Mouse (Mus musculus) large intestine, adult 2 months (tissue): ENCODE data around the gene Ctf2. TPM values are rescaled to one million over a fixed set of nuclear protein-coding genes. Genes with fewer than 3 reads are reported as not detected.
"Not testable (repeated sequence)": the region's sequence is repeated elsewhere in the genome, so short reads cannot be mapped to it uniquely, and the experiment has no call there.

Experiments used
- DNase-seq: peaks from one replicate; pipeline ENCODE4 v3.0.0-alpha.2; 2012; ENCODE audit warnings: low read depth, low spot score
- WGBS: fragments of 180-500 bp; shearing (Covaris S2); methylation state at CpG from one replicate; pipeline ENCODE4 v1.1.7; 2018; 5-methylcytosine and 5-hydroxymethylcytosine counted together
- polyA plus RNA-seq: library from polyadenylated mRNA; depleted of rRNA; stranded (reverse); fragments of >200 nt; gene quantifications from 2 replicates; pipeline ENCODE4 v1.2.3, GENCODE M21; 2012; rRNA removed

Ctf2 gene
- polyA plus RNA-seq: not detected in 2 replicates

GRCm38 (mm10) chr7:127732066-127732465 is at the start of gene Ctf2:
TSS of gene Ctf2 (minus strand) at chr7:127732166.
- not testable (repeated sequence) for DNase-seq
- WGBS: no CpG with 5 or more reads among the region's 5 CpGs

DNA sequence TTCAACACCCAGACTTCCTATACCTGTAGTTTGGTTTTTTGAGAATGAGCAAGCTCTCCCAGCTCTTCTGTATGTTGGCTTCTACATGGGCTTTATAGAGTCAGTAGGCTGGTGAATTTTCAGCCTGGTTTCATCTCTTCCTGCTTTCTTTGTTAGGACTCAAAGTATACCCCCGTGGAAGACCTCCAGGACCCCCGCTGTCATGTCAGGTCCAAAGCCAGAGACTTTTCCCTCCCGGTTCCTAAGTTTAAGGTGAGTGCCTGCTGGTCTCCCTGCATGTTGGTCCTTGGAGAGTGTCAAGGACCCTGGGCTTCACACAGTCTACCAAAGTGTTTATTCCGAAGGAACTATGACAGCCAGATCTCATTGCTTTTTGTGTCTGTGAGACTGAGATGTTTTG is 46.4 kb upstream of the Ctf2 start:
- WGBS: 71% methylated on average over 4 of the region's 4 CpGs
- DNase-seq: no peak

DNA sequence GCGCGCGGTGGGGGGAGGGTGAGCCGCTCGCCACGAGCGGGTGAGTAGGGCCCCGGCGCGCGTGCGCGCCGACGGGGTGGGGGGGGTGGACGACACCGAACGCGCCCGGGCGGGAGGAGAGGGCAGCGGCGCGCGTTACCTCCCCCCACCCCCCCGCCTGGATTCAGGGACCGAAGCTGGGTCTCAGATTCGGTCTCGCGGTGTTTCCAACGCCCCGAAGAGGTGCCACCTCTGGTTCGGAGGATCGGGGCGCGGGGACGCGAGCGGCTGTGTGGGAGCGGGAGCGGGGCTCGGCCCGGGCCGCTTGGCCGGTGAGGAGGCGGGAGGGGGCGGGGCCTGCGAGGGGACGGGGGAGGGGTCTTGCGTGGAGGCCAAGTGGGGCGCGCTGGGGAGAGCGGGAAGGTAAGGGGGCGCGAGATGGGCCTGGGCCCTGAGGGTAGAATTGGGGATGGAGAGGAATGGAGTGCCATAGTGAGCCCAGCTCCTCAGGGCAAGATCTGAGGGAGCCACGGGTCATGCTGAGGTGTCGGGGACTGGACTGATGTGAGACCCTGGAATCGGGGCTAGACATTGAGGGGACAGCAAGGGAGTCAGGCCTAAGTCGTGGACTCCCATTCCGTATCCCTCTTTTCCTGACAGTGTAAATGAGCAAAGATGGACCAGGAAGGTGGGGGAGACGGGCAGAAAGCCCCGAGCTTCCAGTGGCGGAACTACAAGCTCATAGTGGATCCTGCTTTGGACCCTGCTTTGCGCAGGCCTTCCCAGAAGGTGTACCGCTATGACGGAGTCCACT is 45.7 kb upstream of the Ctf2 start:
- DNase-seq: no peak
- WGBS: 1% methylated on average over 55 of the region's 66 CpGs

- peak; percentile 76 for DNase-seq
- under 1% methylated on average over 69 of the region's 70 CpGs for WGBS
These were observed 45.0 kb upstream of the Ctf2 start for GRCm38 (mm10) chr7:127776878-127777473.

GRCm38 (mm10) chr7:127776426-127776825 is 44.5 kb upstream of the Ctf2 start, which contains the start of gene Setd1a:
TSS of gene Setd1a (plus strand) at chr7:127776670.
- DNase-seq: no peak
- under 1% methylated on average over 23 of the region's 23 CpGs for WGBS

DNA sequence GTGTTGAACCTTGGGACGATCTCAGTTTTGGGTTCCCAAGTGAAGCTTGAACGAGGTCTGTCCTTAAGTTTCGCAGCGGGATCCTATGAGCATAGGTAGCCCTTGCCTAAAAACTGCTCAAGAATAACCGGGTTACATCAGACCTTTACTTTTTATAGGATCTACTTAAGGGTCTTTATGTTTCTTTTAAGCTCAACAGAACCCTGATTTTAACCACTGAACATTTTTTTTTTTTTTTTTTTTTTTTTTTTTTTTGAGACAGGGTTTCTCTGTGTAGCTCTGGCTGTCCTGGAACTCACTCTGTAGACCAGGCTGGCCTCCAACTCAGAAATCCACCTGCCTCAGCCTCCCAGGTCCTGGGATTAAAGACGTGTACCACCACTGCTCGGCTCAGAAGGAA is 43.9 kb upstream of the Ctf2 start:
- DNase-seq: not testable (repeated sequence)
- 62% methylated on average over 7 of the region's 7 CpGs for WGBS

GRCm38 (mm10) chr7:127773664-127774384 is 41.9 kb upstream of the Ctf2 start:
- no peak for DNase-seq
- 35% methylated on average over 9 of the region's 9 CpGs for WGBS

GRCm38 (mm10) chr7:127772557-127772956 is 40.6 kb upstream of the Ctf2 start:
- 88% methylated on average over 1 of the region's 1 CpGs for WGBS
- no peak for DNase-seq

GRCm38 (mm10) chr7:127772080-127772479 is 40.1 kb upstream of the Ctf2 start:
- WGBS: 15% methylated on average over 3 of the region's 3 CpGs
- DNase-seq: peak; percentile 65

- WGBS: 63% methylated on average over 5 of the region's 5 CpGs
- no peak for DNase-seq
These were observed 39.3 kb upstream of the Ctf2 start for GRCm38 (mm10) chr7:127771262-127771661.

GRCm38 (mm10) chr7:127770039-127770905 is 38.3 kb upstream of the Ctf2 start:
- 3% methylated on average over 27 of the region's 27 CpGs for WGBS
- no peak for DNase-seq

- no peak for DNase-seq
- 2% methylated on average over 24 of the region's 24 CpGs for WGBS
These were observed 37.7 kb upstream of the Ctf2 start, which contains the start of gene Orai3 for GRCm38 (mm10) chr7:127769651-127770038. TSS of gene Orai3 (plus strand) at chr7:127769815.

- peak; percentile 78 for DNase-seq
- WGBS: 2% methylated on average over 16 of the region's 16 CpGs
These were observed 37.1 kb upstream of the Ctf2 start for GRCm38 (mm10) chr7:127768997-127769593.

- 64% methylated on average over 13 of the region's 13 CpGs for WGBS
- no peak for DNase-seq
These were observed 36.5 kb upstream of the Ctf2 start for GRCm38 (mm10) chr7:127768346-127768996.

DNA sequence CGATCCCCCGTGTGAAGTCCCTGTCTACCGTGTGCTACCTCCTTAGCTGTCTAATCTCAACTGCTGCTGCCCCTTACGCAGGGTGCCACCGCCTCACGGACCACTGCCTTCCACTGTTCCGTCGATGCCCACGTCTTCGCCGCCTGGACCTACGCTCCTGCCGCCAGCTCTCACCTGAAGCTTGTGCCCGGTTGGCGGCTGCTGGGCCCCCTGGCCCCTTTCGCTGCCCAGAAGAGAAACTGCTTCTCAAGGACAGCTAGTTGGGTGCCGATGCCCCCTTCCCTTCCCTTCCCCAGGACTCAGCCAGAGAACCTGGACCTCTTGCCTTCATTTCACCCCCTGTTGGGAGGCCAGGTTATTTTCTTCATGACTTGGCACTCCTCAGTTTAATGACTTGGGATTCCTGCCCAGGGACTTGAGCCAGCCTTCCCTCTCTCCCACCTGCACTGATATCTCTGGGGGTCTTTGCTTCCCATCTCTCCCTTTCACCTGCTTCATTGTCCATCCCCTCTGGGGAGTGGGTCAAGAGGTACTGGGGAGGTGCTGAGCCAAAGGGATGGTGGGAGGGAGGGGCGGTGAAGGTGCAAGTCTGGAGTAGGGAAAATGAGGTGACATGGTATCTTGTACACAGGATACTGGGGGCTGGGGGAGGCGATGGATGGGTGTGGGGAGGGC is 35.8 kb upstream of the Ctf2 start:
- WGBS: 94% methylated on average over 19 of the region's 19 CpGs
- DNase-seq: no peak

GRCm38 (mm10) chr7:127766851-127767609 is 35.1 kb upstream of the Ctf2 start:
- DNase-seq: no peak
- 73% methylated on average over 17 of the region's 17 CpGs for WGBS

- no peak for DNase-seq
- 69% methylated on average over 2 of the region's 2 CpGs for WGBS
These were observed 33.8 kb upstream of the Ctf2 start for GRCm38 (mm10) chr7:127765756-127766155.
